In the genomic region with DNA sequence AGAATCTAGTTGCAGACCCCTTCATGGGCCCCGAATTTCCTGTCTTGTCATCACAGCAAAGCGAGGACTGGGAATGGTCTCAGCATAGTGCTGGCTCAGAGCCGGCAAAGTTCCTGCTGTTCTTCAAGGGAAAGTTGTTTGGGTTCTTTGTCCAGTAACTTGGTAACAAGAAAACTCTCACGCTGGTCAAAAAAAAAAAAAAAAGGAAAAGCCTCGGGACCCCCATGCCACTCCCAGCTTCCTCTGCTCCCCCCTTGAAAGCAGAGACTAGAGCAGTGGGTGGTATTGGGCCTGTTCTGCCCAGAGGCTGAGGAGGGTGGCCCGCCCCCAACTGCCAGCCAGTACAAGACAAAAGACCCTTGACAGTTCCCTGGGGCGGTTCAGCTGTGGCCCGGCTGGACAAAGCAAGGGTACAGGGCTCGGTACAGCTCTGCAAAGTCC, we compare ENCODE assay signal across 10 mouse cellular contexts. TPM values are rescaled to one million over a fixed set of nuclear protein-coding genes. Genes with fewer than 3 reads are reported as not detected.
DNase-seq lines count a peak whose midpoint lies in the region; ATAC-seq lines count a peak whose summit lies in the region.
"Had no signal": no experiment of that assay in that cellular context is flagged by ENCODE, and none has a peak within 500 bp of the region (broad histone marks: within the 10 kb centered on the region; RNA-seq: fewer than 3 reads in every experiment).

No protein-coding gene starts in this region.

- H3K4me1 ChIP-seq in hindbrain, embryonic 11.5 days (replicated peaks; ENCODE audit: control insufficient read depth, insufficient read depth, low read length): peaks cover 14% of the 10 kb centered on the region
- peaks cover 31% of the 10 kb centered on the region for H3K4me1 ChIP-seq in midbrain, embryonic 14.5 days (ENCODE audit: control insufficient read depth, insufficient read depth, low read length)

- no peaks in the 10 kb centered on the region for H3K27me3 ChIP-seq in hindbrain, embryonic 11.5 days (ENCODE audit: control insufficient read depth, insufficient read depth, low read length)
- no peaks in the 10 kb centered on the region for H3K27me3 ChIP-seq in midbrain, embryonic 14.5 days (ENCODE audit: control insufficient read depth, insufficient read depth, low read length)

- peak overlapping the region; percentile 93 for H3K27ac ChIP-seq in hindbrain, embryonic 11.5 days (ENCODE audit: low read depth, low read length)
- H3K27ac ChIP-seq in midbrain, embryonic 14.5 days (replicated peaks; ENCODE audit: low read depth, low read length): peak overlapping the region; percentile 95

- no peaks in the 10 kb centered on the region for H3K9me3 ChIP-seq in hindbrain, embryonic 11.5 days (ENCODE audit: control insufficient read depth, low read length)
- no peaks in the 10 kb centered on the region for H3K9me3 ChIP-seq in midbrain, embryonic 14.5 days (ENCODE audit: control insufficient read depth, low read length)

- H3K4me3 ChIP-seq in hindbrain, embryonic 11.5 days (ENCODE audit: low read depth, low read length): peak overlapping the region; percentile 56
- peak overlapping the region; percentile 67 for H3K4me3 ChIP-seq in midbrain, embryonic 14.5 days (replicated peaks; ENCODE audit: low read depth, low read length)

- H3K36me3 ChIP-seq in hindbrain, embryonic 11.5 days (ENCODE audit: control insufficient read depth, insufficient read depth, low read length): no peaks in the 10 kb centered on the region
- H3K36me3 ChIP-seq in midbrain, embryonic 14.5 days (ENCODE audit: control insufficient read depth, insufficient read depth, low read length): no peaks in the 10 kb centered on the region

- peak overlapping the region; percentile 87 for H3K4me2 ChIP-seq in hindbrain, embryonic 11.5 days (replicated peaks; ENCODE audit: low read depth, low read length)
- peak overlapping the region; percentile 80 for H3K4me2 ChIP-seq in midbrain, embryonic 14.5 days (ENCODE audit: low read length)

- peak; percentile 39 to 51 for DNase-seq in kidney, postnatal 4 days
- DNase-seq in kidney, postnatal 14 days: no peak
- peak; percentile 65 for DNase-seq in embryo, embryonic 10.5 days (ENCODE audit: low spot score)
- peak; percentile 70 for DNase-seq in hindbrain, embryonic 11.5 days (ENCODE audit: low spot score)
- DNase-seq in midbrain, embryonic 14.5 days: peak; percentile 71
- DNase-seq in adipocyte (ENCODE audit: low spot score): no peak
- DNase-seq in adrenal gland, postnatal 4 days (ENCODE audit: low spot score in 2 of 2): no peak

- peak overlapping the region; percentile 66 for H3K9ac ChIP-seq in hindbrain, embryonic 11.5 days (ENCODE audit: low read depth, low read length)
- H3K9ac ChIP-seq in midbrain, embryonic 14.5 days (replicated peaks; ENCODE audit: low read length): peak overlapping the region; percentile 83; the same call in 1 of the 2 replicates

- WGBS in hindbrain, embryonic 11.5 days: 3% methylated on average over 9 of the region's 9 CpGs
- 2% methylated on average over 9 of the region's 9 CpGs for WGBS in midbrain, embryonic 14.5 days

- ATAC-seq in hindbrain, embryonic 11.5 days (ENCODE audit: low FRiP score): peak; percentile 60; the same call in 1 of the 2 replicates
- peak; percentile 55; the same call in 1 of the 2 replicates for ATAC-seq in midbrain, embryonic 14.5 days (ENCODE audit: low FRiP score, low TSS enrichment)
- no peak for ATAC-seq in erythroid progenitor cell, adult 5-6 weeks (replicated peaks; ENCODE audit: low FRiP score, poor library complexity, severe bottlenecking)

RNA-seq across cellular contexts. Expression of a gene that starts 1.7 kb away (rescaled TPM):
- polyA plus RNA-seq in hindbrain, embryonic 11.5 days (2014; fragmentation: Nextera tagmentation; extraction: Ambion mirVana): 80.5 and 91.5 TPM in 2 replicates
- polyA plus RNA-seq in midbrain, embryonic 14.5 days (2014; fragmentation: Nextera tagmentation; extraction: Ambion mirVana): 89.6 and 94.9 TPM in 2 replicates
- total RNA-seq in erythroid progenitor cell, adult 5-6 weeks (2015; ENCODE audit: low replicate concordance): not detected in 2 replicates
- total RNA-seq in erythroid progenitor cell, adult 5-6 weeks (2017; ENCODE audit: low replicate concordance): not detected in 2 replicates
- total RNA-seq in adrenal gland, postnatal 4 days (2021): 10 to 100 TPM in 1 of 2 experiments, 1 to 10 TPM in 1; 8.8 to 12.6 TPM
- total RNA-seq: hematopoietic stem cell, adult 5-6 weeks; neutrophil, adult 5-6 weeks had no signal

RNA-seq across cellular contexts. Expression of a gene that starts 14.3 kb away (rescaled TPM):
- 50.2 and 50.5 TPM in 2 replicates for polyA plus RNA-seq in hindbrain, embryonic 11.5 days (2014; fragmentation: Nextera tagmentation; extraction: Ambion mirVana)
- polyA plus RNA-seq in midbrain, embryonic 14.5 days (2014; fragmentation: Nextera tagmentation; extraction: Ambion mirVana): 86.6 and 92.4 TPM in 2 replicates
- total RNA-seq in erythroid progenitor cell, adult 5-6 weeks (2015; ENCODE audit: low replicate concordance): 12.3 and 24.7 TPM in 2 replicates
- 23.5 and 32.6 TPM in 2 replicates for total RNA-seq in erythroid progenitor cell, adult 5-6 weeks (2017; ENCODE audit: low replicate concordance)
- total RNA-seq in adrenal gland, postnatal 4 days (2021): 10 to 100 TPM; 87.0 to 93.3 TPM

RNA-seq across cellular contexts. Expression of a gene that starts 23.9 kb away (rescaled TPM):
- 0.49 and 0.65 TPM in 2 replicates for polyA plus RNA-seq in hindbrain, embryonic 11.5 days (2014; fragmentation: Nextera tagmentation; extraction: Ambion mirVana)
- polyA plus RNA-seq in midbrain, embryonic 14.5 days (2014; fragmentation: Nextera tagmentation; extraction: Ambion mirVana): 0.18 and 0.38 TPM in 2 replicates
- total RNA-seq in erythroid progenitor cell, adult 5-6 weeks (2015; ENCODE audit: low replicate concordance): not detected in 2 replicates
- total RNA-seq in erythroid progenitor cell, adult 5-6 weeks (2017; ENCODE audit: low replicate concordance): not detected in 2 replicates
- not detected for total RNA-seq in adrenal gland, postnatal 4 days (2021)
- total RNA-seq: hematopoietic stem cell, adult 5-6 weeks; neutrophil, adult 5-6 weeks had no signal

RNA-seq across cellular contexts. Expression of a gene that starts 32.0 kb away (rescaled TPM):
- polyA plus RNA-seq in hindbrain, embryonic 11.5 days (2014; fragmentation: Nextera tagmentation; extraction: Ambion mirVana): 57.3 and 69.4 TPM in 2 replicates
- polyA plus RNA-seq in midbrain, embryonic 14.5 days (2014; fragmentation: Nextera tagmentation; extraction: Ambion mirVana): 44.4 and 59.1 TPM in 2 replicates
- 28.1 and 35.0 TPM in 2 replicates for total RNA-seq in erythroid progenitor cell, adult 5-6 weeks (2015; ENCODE audit: low replicate concordance)
- total RNA-seq in erythroid progenitor cell, adult 5-6 weeks (2017; ENCODE audit: low replicate concordance): 12.1 and 37.7 TPM in 2 replicates
- 10 to 100 TPM; 58.7 to 64.4 TPM for total RNA-seq in adrenal gland, postnatal 4 days (2021)

RNA-seq across cellular contexts. Expression of a gene that starts 33.6 kb away (rescaled TPM):
- polyA plus RNA-seq in hindbrain, embryonic 11.5 days (2014; fragmentation: Nextera tagmentation; extraction: Ambion mirVana): 0.56 and 0.78 TPM in 2 replicates
- polyA plus RNA-seq in midbrain, embryonic 14.5 days (2014; fragmentation: Nextera tagmentation; extraction: Ambion mirVana): 0.16 and 0.24 TPM in 2 replicates
- total RNA-seq in erythroid progenitor cell, adult 5-6 weeks (2015; ENCODE audit: low replicate concordance): not detected in 2 replicates
- under 0.01 and 0.39 TPM in 2 replicates for total RNA-seq in erythroid progenitor cell, adult 5-6 weeks (2017; ENCODE audit: low replicate concordance)
- 1 to 10 TPM; 5.6 to 6.3 TPM for total RNA-seq in adrenal gland, postnatal 4 days (2021)

Comparison
In these comparisons a context has a peak if more than half of its experiments do, and no peak if none do; other contexts are left out.
1. DNase-seq: peak in kidney, postnatal 4 days (2 of 2), embryo, embryonic 10.5 days (single experiment), hindbrain, embryonic 11.5 days (single experiment) and midbrain, embryonic 14.5 days (single experiment); none in kidney, postnatal 14 days (single experiment), adipocyte (single experiment) and adrenal gland, postnatal 4 days (0 of 2).
2. RNA of a gene that starts 1.7 kb away (total RNA-seq): 8.8 to 12.6 TPM in adrenal gland, postnatal 4 days; not detected in erythroid progenitor cell, adult 5-6 weeks; every median in the first group is over 4 times any median in the second.